Mouse (Mus musculus): ENCODE results near the gene Saa3. TPM values are rescaled to one million over a fixed set of nuclear protein-coding genes. Genes with fewer than 3 reads are reported as not detected.
"Not testable (repeated sequence)": the region's sequence is repeated elsewhere in the genome, so short reads cannot be mapped to it uniquely, and the experiment has no call there.

Gene Saa3
- total RNA-seq, 2 experiments from 2014 or later = not detected

- DNase-seq (ENCODE audit: low spot score in 2 of 2) = no peak
Observed at GRCm38 (mm10) chr7:46712250-46712649, 3.2 kb downstream of the Saa3 start.

- peak; percentile 65 to 86 for DNase-seq (ENCODE audit: low spot score in 2 of 2)
Observed at GRCm38 (mm10) chr7:46710390-46710844, 5.1 kb downstream of the Saa3 start, which contains the start of gene Saal1. Gene Saal1, minus strand, starts transcription at chr7:46710680.

- no peak for DNase-seq (ENCODE audit: low spot score in 2 of 2)
Observed at GRCm38 (mm10) chr7:46700521-46701025, 14.9 kb downstream of the Saa3 start.

GRCm38 (mm10) chr7:46696754-46697153 lies 18.7 kb downstream of the Saa3 start:
- no peak for DNase-seq (ENCODE audit: low spot score in 2 of 2)

GRCm38 (mm10) chr7:46686827-46687226 lies 28.7 kb downstream of the Saa3 start:
- DNase-seq (ENCODE audit: low spot score in 2 of 2) = no peak

- DNase-seq (ENCODE audit: low spot score in 2 of 2) = no peak
Observed at GRCm38 (mm10) chr7:46680732-46681131, 34.8 kb downstream of the Saa3 start.

GRCm38 (mm10) chr7:46679044-46679443 lies 36.5 kb downstream of the Saa3 start:
- DNase-seq (ENCODE audit: low spot score in 2 of 2) = not testable (repeated sequence)

- DNase-seq (ENCODE audit: low spot score in 2 of 2) = no peak
Observed at GRCm38 (mm10) chr7:46678417-46678816, 37.1 kb downstream of the Saa3 start.

GRCm38 (mm10) chr7:46676808-46677360 lies 38.6 kb downstream of the Saa3 start:
- DNase-seq (ENCODE audit: low spot score in 2 of 2) = no peak

- DNase-seq (ENCODE audit: low spot score in 2 of 2) = no peak
Observed at GRCm38 (mm10) chr7:46675886-46676285, 39.6 kb downstream of the Saa3 start.

- peak; percentile 44 to 73 for DNase-seq (ENCODE audit: low spot score in 2 of 2)
Observed at GRCm38 (mm10) chr7:46675061-46675460, 40.4 kb downstream of the Saa3 start.

GRCm38 (mm10) chr7:46672160-46672672 lies 43.3 kb downstream of the Saa3 start, which contains the start of gene Tph1:
Gene Tph1, minus strand, starts transcription at chr7:46672537.
- no peak for DNase-seq (ENCODE audit: low spot score in 2 of 2)

- no peak for DNase-seq (ENCODE audit: low spot score in 2 of 2)
Observed at GRCm38 (mm10) chr7:46667256-46667655, 48.2 kb downstream of the Saa3 start.

- DNase-seq (ENCODE audit: low spot score in 2 of 2) = peak in 1 of 2 experiments; percentile 49
Observed at GRCm38 (mm10) chr7:46665236-46665635, 50.3 kb downstream of the Saa3 start.

Other genes starting within 250 kb of the Saa3 start
- 10 to 100 TPM; 47.9 to 50.8 TPM for gene Sergef, start 75.9 kb downstream of the Saa3 start, total RNA-seq (2021)
- gene Tph1, start 43.2 kb downstream of the Saa3 start, total RNA-seq (2021) = under 1 TPM in 1 of 2 experiments, not detected in 1; 0.23 TPM
- gene Saal1, start 5.0 kb downstream of the Saa3 start, total RNA-seq (2021) = 10 to 100 TPM; 10.1 to 10.6 TPM
- gene Saa4, start 16.9 kb upstream of the Saa3 start, total RNA-seq (2021) = not detected
- not detected for gene Saa1, start 27.3 kb upstream of the Saa3 start, total RNA-seq (2021)
- gene Saa2, start 36.1 kb upstream of the Saa3 start, total RNA-seq (2021) = not detected
- gene Hps5, start 80.4 kb upstream of the Saa3 start, total RNA-seq (2021) = 10 to 100 TPM; 14.4 to 15.1 TPM
- gene Gtf2h1, start 80.4 kb upstream of the Saa3 start, total RNA-seq (2021) = 10 to 100 TPM; 39.7 to 41.8 TPM
- 100 to 1,000 TPM; 296 to 308 TPM for gene Ldha, start 125.8 kb upstream of the Saa3 start, total RNA-seq (2021)
- not detected for gene Ldhc, start 145.5 kb upstream of the Saa3 start, total RNA-seq (2021)
- gene Tsg101, start 204.3 kb upstream of the Saa3 start, total RNA-seq (2021) = 10 to 100 TPM; 70.7 to 72.3 TPM
- gene Uevld, start 242.8 kb upstream of the Saa3 start, total RNA-seq (2021) = 10 to 100 TPM; 14.3 to 16.4 TPM